Mouse (Mus musculus) T-helper 1 cell (primary cell): Measurements from ENCODE around the gene Kazald1.

ENCODE experiments used
- in situ Hi-C: fragments of 300-600 bp; cut with MboI, MseI; formaldehyde crosslinking; loops from one replicate; pipeline ENCODE4 v1.15.1; 2025; ENCODE audit warnings: high pct_unique_total_duplicates

Kazald1 gene

GRCm38 (mm10) chr19:45047935-45048643 lies 27.0 kb upstream of the Kazald1 start:
- in situ Hi-C loops = loop anchor here (5.0 kb wide), 1 partner anchor 41 kb away; the partner anchor contains the start of genes Mrpl43 and Twnk

- in situ Hi-C loops = loop anchor here (5.0 kb wide), 1 partner anchor 42 kb away; the partner anchor contains the start of genes Mrpl43 and Twnk
Measured at GRCm38 (mm10) chr19:45048644-45049365, 26.2 kb upstream of the Kazald1 start.

- in situ Hi-C loops = loop anchor here (5.0 kb wide), 1 partner anchor 42 kb away; the partner anchor contains the start of genes Mrpl43 and Twnk
Measured at GRCm38 (mm10) chr19:45049523-45049922, 25.5 kb upstream of the Kazald1 start.

- in situ Hi-C loops = no loop called here
Measured at GRCm38 (mm10) chr19:45053451-45053850, 21.6 kb upstream of the Kazald1 start.

GRCm38 (mm10) chr19:45054892-45055690 lies 19.9 kb upstream of the Kazald1 start:
- in situ Hi-C loops = no loop called here

GRCm38 (mm10) chr19:45056364-45056763 lies 18.7 kb upstream of the Kazald1 start:
- in situ Hi-C loops = no loop called here

GRCm38 (mm10) chr19:45056908-45057698 lies 17.9 kb upstream of the Kazald1 start:
- in situ Hi-C loops = no loop called here

- in situ Hi-C loops = no loop called here
Measured at GRCm38 (mm10) chr19:45057724-45058112, 17.3 kb upstream of the Kazald1 start.

GRCm38 (mm10) chr19:45058113-45058839 lies 16.8 kb upstream of the Kazald1 start:
- in situ Hi-C loops = no loop called here

- in situ Hi-C loops = no loop called here
Measured at GRCm38 (mm10) chr19:45058841-45059240, 16.2 kb upstream of the Kazald1 start.

GRCm38 (mm10) chr19:45063565-45064292 lies 11.3 kb upstream of the Kazald1 start:
- in situ Hi-C loops = no loop called here

- in situ Hi-C loops = no loop called here
Measured at GRCm38 (mm10) chr19:45065226-45065625, 9.8 kb upstream of the Kazald1 start.

GRCm38 (mm10) chr19:45067170-45067569 lies 7.9 kb upstream of the Kazald1 start:
- in situ Hi-C loops = no loop called here

GRCm38 (mm10) chr19:45067758-45068510 lies 7.1 kb upstream of the Kazald1 start:
- in situ Hi-C loops = no loop called here

GRCm38 (mm10) chr19:45073871-45074542 lies 1.0 kb upstream of the Kazald1 start:
- in situ Hi-C loops = loop anchor here (10.0 kb wide), 1 partner anchor 1389 kb away; the partner anchor contains the start of gene Entpd7

- in situ Hi-C loops = loop anchor here (10.0 kb wide), 1 partner anchor 1391 kb away; the partner anchor contains the start of gene Entpd7
Measured at GRCm38 (mm10) chr19:45075323-45076035, 438 bp downstream of the Kazald1 start.

GRCm38 (mm10) chr19:45076036-45076575 lies 1.1 kb downstream of the Kazald1 start:
- in situ Hi-C loops = loop anchor here (10.0 kb wide), 1 partner anchor 1391 kb away; the partner anchor contains the start of gene Entpd7
